Mouse (Mus musculus): ENCODE measurements around the gene Otulinl.
A peak's percentile ranks its signal among the peaks of the same experiment; 100 is the strongest.

The Otulinl gene

GRCm38 (mm10) chr15:27655015-27655414 is 26.4 kb downstream of the Otulinl start:
- DNase-seq (ENCODE audit: low spot score) = peak; percentile 62

GRCm38 (mm10) chr15:27647686-27648085 is 33.7 kb downstream of the Otulinl start:
- no peak for DNase-seq (ENCODE audit: low spot score)

DNA sequence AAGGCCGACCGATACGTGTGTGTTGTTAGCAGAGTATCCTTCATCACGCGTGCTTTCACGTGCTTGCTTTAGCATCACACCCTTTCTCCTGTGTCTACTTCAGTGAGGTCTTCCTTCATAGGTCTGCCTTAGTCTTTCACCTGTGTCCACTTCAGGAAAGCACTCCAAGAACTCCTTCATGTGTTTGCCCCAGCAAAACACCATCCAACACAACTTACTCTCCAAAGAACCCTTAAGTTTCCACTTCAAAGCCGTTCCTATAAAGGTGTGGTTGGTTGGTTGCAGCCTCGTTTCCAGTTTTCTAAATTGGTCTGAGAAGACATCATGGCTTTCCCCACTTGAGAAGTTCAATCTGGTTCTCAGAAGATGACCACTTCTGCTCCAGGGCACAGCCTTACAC is 34.7 kb downstream of the Otulinl start:
- no peak for DNase-seq (ENCODE audit: low spot score)

DNA sequence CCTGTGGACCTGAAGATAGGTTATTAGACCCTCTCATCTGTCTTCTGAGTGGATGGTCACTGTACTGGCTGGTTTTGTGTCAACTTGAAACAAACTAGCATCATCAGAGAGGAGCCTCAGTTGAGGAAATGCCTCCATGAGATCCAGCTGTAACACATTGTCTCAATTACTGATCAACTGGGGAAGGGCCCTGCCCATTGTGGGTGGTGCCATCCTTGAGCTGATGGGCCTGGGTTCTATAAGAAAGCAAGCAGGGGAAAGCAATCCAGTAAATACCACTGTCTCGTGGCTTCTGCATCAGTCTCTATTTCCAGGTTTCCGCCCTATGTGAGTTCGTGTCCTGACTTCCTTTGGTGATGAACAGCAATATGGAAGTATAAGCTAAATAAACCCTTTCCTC is 36.1 kb downstream of the Otulinl start:
- DNase-seq (ENCODE audit: low spot score) = no peak

GRCm38 (mm10) chr15:27642895-27643294 is 38.5 kb downstream of the Otulinl start:
- no peak for DNase-seq (ENCODE audit: low spot score)

DNA sequence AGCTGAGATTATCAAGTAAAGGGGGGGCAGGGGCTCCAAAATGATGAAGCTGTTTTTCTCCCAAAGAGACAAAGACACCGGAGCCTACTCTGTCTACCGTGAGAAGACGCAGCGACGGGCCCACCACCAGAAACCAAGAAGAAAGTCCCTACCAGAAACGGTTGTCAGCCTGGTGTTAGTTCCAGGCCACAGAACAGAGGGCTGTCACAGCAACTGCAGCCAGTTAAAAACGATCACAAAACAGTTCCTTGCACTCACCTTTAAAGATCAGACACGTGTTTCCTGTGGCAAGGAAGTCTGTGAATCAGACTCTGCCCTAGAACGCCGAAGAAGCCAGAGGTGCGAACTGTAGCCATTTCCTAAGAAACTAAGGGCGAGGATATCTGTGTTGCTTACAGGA is 40.2 kb downstream of the Otulinl start:
- no peak for DNase-seq (ENCODE audit: low spot score)

DNA sequence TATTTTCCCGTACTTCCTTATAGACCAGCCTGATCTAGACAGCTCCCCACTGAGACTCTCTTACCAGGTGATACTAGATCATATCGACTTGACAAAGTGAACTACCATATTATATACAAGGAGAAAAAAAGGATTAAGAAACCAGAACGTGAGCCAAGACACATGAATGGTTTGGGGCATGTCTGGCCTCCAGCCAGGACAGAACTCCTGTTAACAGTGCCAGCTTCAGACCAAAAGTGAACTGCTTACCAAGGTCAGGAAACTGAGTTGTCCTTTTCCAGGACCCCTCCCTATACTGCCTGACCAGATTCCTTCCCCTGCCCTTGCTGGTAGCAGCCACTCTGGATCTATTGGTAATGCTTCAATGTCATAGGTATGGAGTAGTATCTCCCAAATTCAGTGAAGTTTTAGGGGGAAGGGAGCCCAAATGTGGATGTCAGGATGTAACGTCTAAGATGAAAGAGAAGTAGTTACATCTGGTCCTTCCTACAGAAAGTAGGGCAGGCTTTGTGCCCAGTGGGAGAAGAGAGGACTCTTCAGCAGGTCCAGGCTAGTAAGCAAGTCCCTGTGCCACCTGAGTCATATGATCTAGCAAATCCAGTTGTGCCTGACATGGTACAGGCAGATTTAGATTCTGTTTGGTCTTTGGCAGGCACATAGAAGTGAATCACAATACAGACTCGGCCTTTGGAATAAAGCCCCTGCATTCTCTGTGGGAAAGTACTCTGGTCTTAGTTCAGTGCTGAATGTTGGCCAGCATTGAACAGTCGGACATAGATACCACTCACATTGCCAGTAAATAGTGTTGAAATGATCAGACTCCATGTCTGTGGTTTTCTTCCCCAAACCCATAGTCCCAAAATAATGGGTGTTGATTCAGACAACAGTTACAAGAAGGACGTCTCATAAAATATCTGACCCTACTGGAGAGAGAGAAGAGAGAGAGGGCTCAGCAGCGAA is 47.2 kb downstream of the Otulinl start:
- DNase-seq (ENCODE audit: low spot score) = no peak

DNA sequence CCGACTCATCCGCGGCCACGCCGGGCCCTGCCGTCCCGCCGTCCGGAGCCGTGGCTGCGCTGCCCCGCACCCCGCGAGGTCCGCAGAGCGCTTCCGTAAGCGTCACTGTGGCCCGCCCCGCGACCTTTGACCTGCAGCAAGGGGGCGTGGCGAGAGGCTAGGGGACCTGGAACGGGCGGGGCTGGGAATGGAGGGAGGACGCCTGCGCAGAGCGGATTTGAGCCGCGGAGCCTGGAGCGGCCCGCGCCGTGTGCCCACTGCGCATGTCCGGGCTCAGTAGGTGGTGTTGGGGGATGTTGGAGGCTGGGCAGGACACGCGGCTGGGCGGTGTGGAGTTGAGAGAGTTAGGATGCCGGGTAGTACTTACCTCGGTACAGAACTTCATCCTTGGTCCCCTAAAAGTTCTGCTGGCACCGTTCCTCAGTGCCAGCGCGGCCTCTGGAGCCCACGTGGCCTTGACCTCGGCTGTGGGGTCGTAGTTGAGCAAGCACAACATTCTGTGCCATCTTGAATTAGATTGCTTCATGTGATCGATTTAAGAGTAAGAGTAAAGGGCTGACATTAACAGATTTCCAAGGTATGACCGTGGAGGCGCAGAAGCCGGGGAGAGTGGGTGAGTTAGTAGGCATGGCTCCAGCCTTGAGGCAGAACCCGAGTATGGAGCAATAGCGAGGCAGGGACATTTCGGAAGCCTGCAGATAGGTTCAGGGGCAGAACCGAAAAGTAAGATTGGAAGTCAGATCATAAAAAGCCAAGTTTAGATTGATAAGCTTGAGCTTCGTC is 50.6 kb downstream of the Otulinl start, which contains the start of gene Otulin:
Gene Otulin (minus strand): TSS at position 93 of the 783 bp plus-strand sequence.
- peak; percentile 99 for DNase-seq (ENCODE audit: low spot score)

GRCm38 (mm10) chr15:27629800-27630600 is 51.4 kb downstream of the Otulinl start:
- DNase-seq (ENCODE audit: low spot score) = no peak

- DNase-seq (ENCODE audit: low spot score) = no peak
Observed at GRCm38 (mm10) chr15:27629046-27629445, 52.3 kb downstream of the Otulinl start.

- DNase-seq (ENCODE audit: low spot score) = no peak
Observed at GRCm38 (mm10) chr15:27627794-27628193, 53.6 kb downstream of the Otulinl start.

GRCm38 (mm10) chr15:27626314-27626713 is 55.1 kb downstream of the Otulinl start:
- DNase-seq (ENCODE audit: low spot score) = no peak

DNA sequence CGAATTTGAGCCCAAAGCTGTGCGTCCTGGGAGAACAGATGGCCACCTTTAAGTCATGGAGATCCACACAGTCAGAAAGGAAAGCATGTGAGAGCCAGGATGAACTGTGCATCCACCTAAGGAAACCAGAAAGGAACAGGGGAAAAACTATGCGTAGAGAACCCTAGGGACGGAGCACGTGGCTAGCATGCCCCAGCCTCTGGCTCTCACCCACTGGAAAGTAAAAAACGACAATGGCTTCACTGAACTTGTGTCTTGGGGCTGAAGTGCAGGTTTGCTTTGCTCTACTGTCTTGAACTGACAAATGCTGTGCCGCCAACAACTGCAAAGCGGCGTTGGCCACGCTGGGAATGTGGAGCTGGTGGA is 55.5 kb downstream of the Otulinl start:
- no peak for DNase-seq (ENCODE audit: low spot score)

DNA sequence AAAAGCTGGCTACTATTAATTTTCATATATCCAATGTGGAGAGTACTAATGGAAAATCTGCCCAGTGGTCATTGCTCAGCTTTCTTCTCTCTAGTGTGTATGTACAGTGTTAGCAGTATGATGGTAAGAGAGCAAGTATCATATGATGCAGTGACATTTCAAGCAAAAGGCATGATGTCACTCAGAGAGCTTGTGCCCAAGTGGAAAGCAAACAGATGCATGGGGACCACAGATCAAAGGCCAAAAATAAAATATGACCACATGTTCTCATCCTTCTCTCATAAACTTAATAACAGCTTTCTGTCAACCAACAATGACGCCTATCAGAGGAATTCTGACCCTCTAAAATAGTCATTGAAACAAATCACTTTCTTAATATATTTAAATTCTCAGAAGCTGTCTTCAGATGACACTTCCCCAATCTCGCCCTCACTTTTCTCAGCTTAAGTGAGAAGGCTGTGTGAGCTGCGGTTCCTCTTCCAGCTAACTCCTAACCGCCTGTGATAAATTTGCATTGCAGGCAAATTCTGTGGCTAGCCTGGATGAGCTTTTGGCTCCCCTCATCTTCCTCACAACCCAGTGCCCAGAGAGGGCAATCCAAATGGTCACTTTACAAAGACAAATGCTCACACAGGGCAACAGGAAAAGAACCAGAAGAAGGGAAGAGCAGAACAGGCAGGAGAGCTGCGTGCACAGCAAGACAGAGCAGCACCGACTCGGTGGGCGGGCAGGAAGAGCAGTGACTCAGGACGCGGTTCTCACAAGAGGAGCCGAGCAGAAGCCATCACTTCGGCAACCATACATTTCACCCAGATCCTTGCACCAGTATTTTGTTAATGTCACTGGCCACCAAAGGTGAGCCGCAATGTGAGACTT is 56.1 kb downstream of the Otulinl start:
- DNase-seq (ENCODE audit: low spot score) = no peak

GRCm38 (mm10) chr15:27623286-27623685 is 58.1 kb downstream of the Otulinl start:
- no peak for DNase-seq (ENCODE audit: low spot score)

DNA sequence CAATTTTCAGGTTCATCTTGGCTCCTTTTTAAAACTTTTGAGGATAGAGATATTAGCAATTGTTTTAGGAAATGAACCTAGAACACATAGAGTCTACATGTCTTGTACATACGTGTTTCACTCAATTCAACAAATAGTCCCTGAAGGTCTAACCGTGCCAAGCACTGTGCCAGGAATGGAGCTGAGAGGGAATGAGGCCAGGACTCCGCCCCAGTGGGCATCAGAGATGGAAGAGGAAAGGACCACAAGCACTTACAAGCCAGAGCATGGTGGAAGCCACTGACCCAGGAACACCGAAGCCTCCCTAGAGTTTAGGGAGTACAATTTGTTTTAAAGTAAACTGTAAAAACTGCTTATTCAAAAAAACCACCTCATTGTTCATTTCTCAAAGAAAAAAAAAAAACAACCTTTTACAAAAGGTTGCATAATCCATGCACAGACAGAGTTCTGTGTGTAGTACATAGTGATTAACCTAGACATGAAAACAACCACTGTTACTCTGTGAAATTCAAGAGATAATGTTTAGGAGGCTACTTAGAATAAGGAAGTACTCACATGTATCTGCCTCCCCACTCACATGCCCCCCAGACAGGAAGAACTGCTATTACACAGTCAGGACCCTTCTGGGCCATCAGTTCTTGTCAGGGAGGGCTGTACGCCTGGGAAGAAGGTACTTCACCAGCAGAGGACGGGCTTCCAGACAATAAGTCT is 60.7 kb downstream of the Otulinl start:
- DNase-seq (ENCODE audit: low spot score) = no peak

GRCm38 (mm10) chr15:27619683-27620082 is 61.7 kb downstream of the Otulinl start:
- DNase-seq (ENCODE audit: low spot score) = no peak

- no peak for DNase-seq (ENCODE audit: low spot score)
Observed at GRCm38 (mm10) chr15:27618778-27619533, 62.4 kb downstream of the Otulinl start.

DNA sequence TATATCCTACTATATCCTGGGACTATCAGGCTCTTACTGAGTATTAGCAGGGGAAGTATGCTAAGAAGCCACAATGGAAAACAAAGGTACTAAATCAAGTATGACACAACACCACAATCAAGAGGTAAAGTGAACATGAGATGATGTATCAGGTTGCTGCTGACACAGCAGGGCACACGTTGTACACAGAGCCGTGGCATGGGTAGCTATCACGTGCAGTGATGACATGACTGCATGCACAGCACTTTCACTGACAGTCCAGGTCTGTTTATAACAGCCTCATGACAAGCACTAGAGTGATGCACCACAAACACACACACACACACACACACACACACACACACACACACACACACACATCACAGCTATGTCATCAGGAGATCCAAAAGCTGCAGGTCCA is 64.2 kb downstream of the Otulinl start:
- DNase-seq (ENCODE audit: low spot score) = no peak

GRCm38 (mm10) chr15:27616159-27616558 is 65.2 kb downstream of the Otulinl start:
- DNase-seq (ENCODE audit: low spot score) = peak; percentile 47
